12 mouse cellular contexts compared by ENCODE assay signal in the genomic region with DNA sequence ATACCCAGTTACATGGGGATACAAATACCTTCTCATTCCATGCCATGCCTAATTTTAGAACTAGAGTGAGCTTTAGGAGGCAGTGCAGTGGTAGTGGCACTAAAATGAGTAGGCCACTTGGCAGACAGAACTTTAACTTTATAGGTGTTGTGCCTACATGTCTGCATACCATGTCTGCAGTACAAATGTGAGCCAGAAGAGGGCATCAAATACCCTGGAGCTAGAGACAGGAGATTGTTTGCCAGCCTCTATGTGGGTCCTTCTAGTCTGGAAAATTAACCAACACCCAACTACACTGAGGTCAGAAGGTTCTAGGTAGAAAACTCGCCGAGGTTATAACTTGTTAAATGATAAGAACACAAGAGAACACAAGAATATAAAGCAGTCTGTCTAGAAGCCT. TPM values are rescaled to one million over a fixed set of nuclear protein-coding genes. Genes with fewer than 3 reads are reported as not detected.
DNase-seq lines count a peak whose midpoint lies in the region; ATAC-seq lines count a peak whose summit lies in the region.
"Had no signal": no experiment of that assay in that cellular context is flagged by ENCODE, and none has a peak within 500 bp of the region (broad histone marks: within the 10 kb centered on the region; RNA-seq: fewer than 3 reads in every experiment).

No protein-coding gene starts in this region.

- no peaks in the 10 kb centered on the region for H3K4me1 ChIP-seq in kidney, embryonic 16.5 days (ENCODE audit: insufficient read depth, low read length)

- 69% methylated on average over 2 of the region's 2 CpGs for WGBS in kidney, embryonic 16.5 days

- DNase-seq in adrenal gland, postnatal 14 days: peak; percentile 15
- no peak for DNase-seq in adrenal gland, adult 18-20 months (ENCODE audit: low spot score in 2 of 2)
- DNase-seq in kidney, postnatal 36 days: peak; percentile 13 to 52
- DNase-seq in kidney, postnatal 14 days: no peak
- DNase-seq in R1 (ENCODE audit: low read depth, low spot score): peak; percentile 71
- no peak for DNase-seq in layer of hippocampus, adult 8-10 months (ENCODE audit: low spot score in 2 of 2)

- no peaks in the 10 kb centered on the region for H3K9me3 ChIP-seq in kidney, embryonic 16.5 days (ENCODE audit: low read length)

- ATAC-seq in megakaryocyte, adult 5-6 weeks (ENCODE audit: poor library complexity, severe bottlenecking): peak; percentile 76
- ATAC-seq in kidney, embryonic 16.5 days (ENCODE audit: low FRiP score, low TSS enrichment): no peak

- no peaks in the 10 kb centered on the region for H3K27me3 ChIP-seq in kidney, embryonic 16.5 days (ENCODE audit: insufficient read depth, low read length)

- no peak overlapping the region for H3K4me3 ChIP-seq in kidney, embryonic 16.5 days (ENCODE audit: low read length)
- H3K4me3 ChIP-seq: erythroblast, embryonic 14.5 days had no signal

- H3K9ac ChIP-seq in kidney, embryonic 16.5 days (replicated peaks; ENCODE audit: low read length): no peak overlapping the region

- H3K4me2 ChIP-seq in kidney, embryonic 16.5 days (replicated peaks; ENCODE audit: low read depth, low read length): no peak overlapping the region

- no peak overlapping the region for H3K27ac ChIP-seq in kidney, embryonic 16.5 days (ENCODE audit: low read length)

- no peaks in the 10 kb centered on the region for H3K36me3 ChIP-seq in kidney, embryonic 16.5 days (ENCODE audit: insufficient read depth, low read length)

RNA-seq across cellular contexts. Expression of a gene that starts 9.0 kb away (rescaled TPM):
- not detected in 2 replicates for total RNA-seq in adrenal gland, postnatal 14 days (2021)
- not detected for total RNA-seq in adrenal gland, adult 18-20 months (2021)
- total RNA-seq in megakaryocyte, adult 5-6 weeks (2015): not detected in 2 replicates
- total RNA-seq in megakaryocyte, adult 5-6 weeks (2017): not detected in 2 replicates
- under 1 TPM in 1 of 4 experiments, not detected in 3; 0.55 TPM for total RNA-seq in layer of hippocampus, adult 8-10 months (2022)
- polyA plus RNA-seq in kidney, embryonic 16.5 days (2015; fragmentation: Nextera tagmentation; extraction: Ambion mirVana): not detected in 2 replicates
- total RNA-seq: left cerebral cortex, postnatal 10 days had no signal
- polyA plus RNA-seq: heart, embryonic 16.5 days had no signal

RNA-seq across cellular contexts. Expression of a gene that starts 9.1 kb away (rescaled TPM):
- 29.2 and 37.8 TPM in 2 replicates for total RNA-seq in adrenal gland, postnatal 14 days (2021)
- total RNA-seq in adrenal gland, adult 18-20 months (2021): 10 to 100 TPM; 21.0 to 22.7 TPM
- total RNA-seq in megakaryocyte, adult 5-6 weeks (2015): 59.7 and 62.1 TPM in 2 replicates
- 53.6 and 78.7 TPM in 2 replicates for total RNA-seq in megakaryocyte, adult 5-6 weeks (2017)
- total RNA-seq in layer of hippocampus, adult 8-10 months (2022): 10 to 100 TPM; 27.2 to 29.0 (median 28.7) TPM
- polyA plus RNA-seq in kidney, embryonic 16.5 days (2015; fragmentation: Nextera tagmentation; extraction: Ambion mirVana): 61.8 and 70.2 TPM in 2 replicates

RNA-seq across cellular contexts. Expression of a gene that starts 13.2 kb away (rescaled TPM):
- total RNA-seq in adrenal gland, postnatal 14 days (2021): 33.6 and 40.3 TPM in 2 replicates
- total RNA-seq in adrenal gland, adult 18-20 months (2021): 10 to 100 TPM; 29.0 to 35.5 TPM
- total RNA-seq in megakaryocyte, adult 5-6 weeks (2015): 21.2 and 23.1 TPM in 2 replicates
- total RNA-seq in megakaryocyte, adult 5-6 weeks (2017): 35.4 and 39.4 TPM in 2 replicates
- 10 to 100 TPM; 62.3 to 73.2 (median 64.0) TPM for total RNA-seq in layer of hippocampus, adult 8-10 months (2022)
- 80.8 and 83.9 TPM in 2 replicates for polyA plus RNA-seq in kidney, embryonic 16.5 days (2015; fragmentation: Nextera tagmentation; extraction: Ambion mirVana)

RNA-seq across cellular contexts. Expression of a gene that starts 53.6 kb away (rescaled TPM):
- not detected in 2 replicates for total RNA-seq in adrenal gland, postnatal 14 days (2021)
- not detected for total RNA-seq in adrenal gland, adult 18-20 months (2021)
- total RNA-seq in megakaryocyte, adult 5-6 weeks (2015): not detected in 2 replicates
- total RNA-seq in megakaryocyte, adult 5-6 weeks (2017): not detected in 2 replicates
- not detected for total RNA-seq in layer of hippocampus, adult 8-10 months (2022)
- not detected in 2 replicates for polyA plus RNA-seq in kidney, embryonic 16.5 days (2015; fragmentation: Nextera tagmentation; extraction: Ambion mirVana)
- total RNA-seq: left cerebral cortex, postnatal 10 days had no signal
- polyA plus RNA-seq: C2C12; heart, embryonic 16.5 days had no signal

Comparison
In these comparisons a context has a peak if more than half of its experiments do, and no peak if none do; other contexts are left out.
1. DNase-seq: peak in adrenal gland, postnatal 14 days (single experiment), kidney, postnatal 36 days (2 of 2) and R1 (single experiment); none in adrenal gland, adult 18-20 months (0 of 2), kidney, postnatal 14 days (single experiment) and layer of hippocampus, adult 8-10 months (0 of 2).